Mouse (Mus musculus): ENCODE measurements around the gene Defb45. TPM values are rescaled to one million over a fixed set of nuclear protein-coding genes. Genes with fewer than 3 reads are reported as not detected.

Defb45 gene
- not detected in 2 replicates for polyA plus RNA-seq (2015; fragmentation: Nextera tagmentation; extraction: Ambion mirVana)

DNA sequence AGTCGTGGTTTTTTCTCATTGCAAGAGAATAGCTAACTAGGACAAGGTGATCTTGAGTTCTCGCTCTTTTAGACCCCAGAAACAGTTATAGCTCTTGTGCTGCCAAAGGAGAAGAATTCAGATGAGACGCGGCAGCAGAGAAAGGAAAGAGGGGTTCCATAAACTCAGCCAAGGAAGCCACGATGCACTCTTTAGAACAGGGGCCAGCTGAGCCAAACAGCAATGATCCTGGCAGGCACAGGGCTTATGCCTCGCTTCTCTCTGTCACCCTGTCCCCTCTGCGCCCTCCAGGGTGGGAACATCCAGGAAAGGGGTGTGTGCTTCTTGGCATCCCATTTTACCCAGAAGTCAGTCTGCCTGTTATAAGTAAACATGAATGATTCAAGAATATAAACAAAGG, at the start of gene Defb45:
Gene Defb45, minus strand, starts transcription at position 101 of the 400 bp plus-strand sequence.
- H3K9me3 ChIP-seq (replicated peaks): no peaks in the 10 kb centered on the region
- no peak for ATAC-seq (replicated peaks; ENCODE audit: low FRiP score)
- H3K9ac ChIP-seq: no peak within 1 kb of the TSS
- no peak within 1 kb of the TSS for H3K4me3 ChIP-seq (replicated peaks)
- no peaks in the 10 kb centered on the region for H3K27me3 ChIP-seq
- no peaks in the 10 kb centered on the region for H3K4me1 ChIP-seq
- 64% methylated on average over 7 of the region's 7 CpGs for WGBS
- no peaks in the 10 kb centered on the region for H3K36me3 ChIP-seq
- no peak within 1 kb of the TSS for H3K27ac ChIP-seq
- no peak within 1 kb of the TSS for H3K4me2 ChIP-seq

DNA sequence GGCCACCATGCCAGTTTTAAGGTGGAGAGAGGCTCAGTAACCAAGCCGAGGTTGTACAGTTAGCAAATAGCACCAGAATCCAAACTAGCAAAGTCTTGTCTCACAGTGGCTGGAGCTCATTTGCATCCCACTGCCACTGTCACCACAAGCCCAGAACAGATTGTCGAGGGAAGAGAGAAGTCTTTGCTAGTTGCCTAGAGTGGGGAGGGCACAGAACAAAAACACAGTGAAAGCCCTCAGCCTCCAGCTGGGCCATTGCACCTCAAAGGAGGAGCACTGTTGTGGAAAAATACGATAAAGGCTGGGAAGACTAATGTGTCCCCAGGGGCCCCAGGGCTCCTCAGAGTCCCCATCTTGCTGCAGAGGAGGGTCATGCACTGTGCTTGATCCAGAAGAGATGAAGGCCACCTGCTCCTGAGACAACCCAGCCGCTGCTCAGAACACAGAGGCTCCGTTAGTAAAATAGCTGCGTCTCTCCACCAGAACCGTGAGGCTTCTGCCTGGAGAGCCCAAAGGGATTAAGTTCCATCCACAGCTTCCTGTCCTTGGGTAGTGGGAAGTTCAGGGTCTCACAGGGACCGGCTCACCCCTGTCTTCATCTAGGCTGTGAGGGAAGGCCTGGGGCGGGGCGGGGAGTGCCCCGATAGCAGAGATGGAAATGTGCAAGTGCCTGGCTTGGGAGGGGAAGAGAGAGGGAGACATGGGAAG, 40.4 kb upstream of the Defb45 start:
- H3K4me3 ChIP-seq (replicated peaks): no peak overlapping the region
- ATAC-seq (replicated peaks; ENCODE audit: low FRiP score): peak; percentile 83
- H3K9me3 ChIP-seq (replicated peaks): no peaks in the 10 kb centered on the region
- H3K36me3 ChIP-seq: 0 out of 2 replicates have a peak, but pooled peaks cover 2% of the 10 kb centered on the region
- WGBS: 11% methylated on average over 11 of the region's 11 CpGs
- peak overlapping the region; percentile 97 for H3K27ac ChIP-seq
- H3K27me3 ChIP-seq: no peaks in the 10 kb centered on the region
- no peak overlapping the region for H3K9ac ChIP-seq
- peaks cover 57% of the 10 kb centered on the region for H3K4me1 ChIP-seq
- peak overlapping the region; percentile 24; the same call in 1 of the 2 replicates for H3K4me2 ChIP-seq

DNA sequence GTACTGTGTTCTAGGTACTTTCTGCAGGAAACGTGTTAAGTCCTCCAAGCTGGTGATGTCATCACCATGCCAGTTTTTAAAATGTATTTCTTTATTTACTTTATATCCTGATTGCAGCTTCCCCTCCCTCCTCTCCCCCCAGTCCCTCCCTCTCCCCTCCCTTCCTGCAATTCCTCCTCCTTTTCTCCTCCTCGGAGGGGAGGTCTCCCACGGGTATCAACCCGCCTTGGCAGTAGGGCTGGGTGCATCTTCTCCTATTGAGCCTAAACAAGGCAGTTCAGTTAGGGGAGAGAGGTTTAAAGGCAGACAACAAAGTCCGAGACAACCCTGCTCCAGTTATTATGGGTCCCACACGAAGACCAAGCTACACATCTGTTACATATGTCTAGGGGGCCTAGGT, 39.7 kb upstream of the Defb45 start:
- H3K9me3 ChIP-seq (replicated peaks): no peaks in the 10 kb centered on the region
- no peak for ATAC-seq (replicated peaks; ENCODE audit: low FRiP score)
- H3K36me3 ChIP-seq: 0 out of 2 replicates have a peak, but pooled peaks cover 5% of the 10 kb centered on the region
- H3K9ac ChIP-seq: no peak overlapping the region
- WGBS: 32% methylated on average over 6 of the region's 6 CpGs
- no peak overlapping the region for H3K4me2 ChIP-seq
- H3K27ac ChIP-seq: peak overlapping the region; percentile 97
- H3K4me1 ChIP-seq: peaks cover 62% of the 10 kb centered on the region
- H3K4me3 ChIP-seq (replicated peaks): no peak overlapping the region
- H3K27me3 ChIP-seq: no peaks in the 10 kb centered on the region

DNA sequence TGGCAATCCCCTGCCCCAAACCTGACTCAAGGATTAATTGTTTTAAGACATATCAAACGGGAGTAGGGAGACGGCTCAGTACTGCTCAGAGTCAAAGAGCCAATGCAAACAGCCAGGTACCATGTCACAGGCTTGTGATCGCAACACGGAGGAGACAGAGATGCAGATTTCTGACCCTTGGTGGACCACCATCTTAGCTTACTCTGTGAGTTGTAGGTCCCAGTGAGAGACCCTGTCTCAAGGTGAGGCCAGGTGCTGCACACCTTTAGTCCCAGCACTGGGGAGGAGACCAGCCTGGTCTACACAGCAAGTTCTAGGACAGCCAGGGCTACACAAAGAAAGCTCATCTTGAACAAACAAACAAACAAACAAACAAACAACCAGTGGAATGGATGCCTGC, 38.2 kb upstream of the Defb45 start:
- Histone ChIP-seq H3K27me3 (no peaks in the 10 kb centered on the region), H3K4me1 (peaks cover 77% of the 10 kb centered on the region), H3K4me2 (no peak overlapping the region), H3K27ac (peak overlapping the region; percentile 97), H3K9me3 (replicated peaks) (no peaks in the 10 kb centered on the region), H3K9ac (no peak overlapping the region), H3K4me3 (replicated peaks) (no peak overlapping the region), H3K36me3 (0 out of 2 replicates have a peak, but pooled peaks cover 9% of the 10 kb centered on the region)
- 46% methylated on average over 4 of the region's 4 CpGs for WGBS
- no peak for ATAC-seq (replicated peaks; ENCODE audit: low FRiP score)

DNA sequence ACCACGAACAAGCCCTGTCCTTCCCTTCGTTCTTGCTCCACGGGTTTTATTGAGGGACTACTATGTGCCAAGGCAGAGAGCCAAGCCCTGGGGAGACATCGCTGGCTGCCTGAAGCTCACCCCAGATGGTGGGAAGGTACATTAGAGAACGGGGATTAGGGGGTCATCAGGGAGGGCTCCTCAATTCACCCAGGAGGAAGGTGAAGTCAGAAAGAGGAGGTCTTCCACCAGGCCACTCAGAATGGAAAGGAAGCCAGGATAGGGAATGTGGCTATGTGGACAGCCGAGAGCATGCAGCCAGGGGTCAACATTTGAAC, 37.8 kb upstream of the Defb45 start:
- 49% methylated on average over 6 of the region's 6 CpGs for WGBS
- H3K9ac ChIP-seq: no peak overlapping the region
- ATAC-seq (replicated peaks; ENCODE audit: low FRiP score): no peak

DNA sequence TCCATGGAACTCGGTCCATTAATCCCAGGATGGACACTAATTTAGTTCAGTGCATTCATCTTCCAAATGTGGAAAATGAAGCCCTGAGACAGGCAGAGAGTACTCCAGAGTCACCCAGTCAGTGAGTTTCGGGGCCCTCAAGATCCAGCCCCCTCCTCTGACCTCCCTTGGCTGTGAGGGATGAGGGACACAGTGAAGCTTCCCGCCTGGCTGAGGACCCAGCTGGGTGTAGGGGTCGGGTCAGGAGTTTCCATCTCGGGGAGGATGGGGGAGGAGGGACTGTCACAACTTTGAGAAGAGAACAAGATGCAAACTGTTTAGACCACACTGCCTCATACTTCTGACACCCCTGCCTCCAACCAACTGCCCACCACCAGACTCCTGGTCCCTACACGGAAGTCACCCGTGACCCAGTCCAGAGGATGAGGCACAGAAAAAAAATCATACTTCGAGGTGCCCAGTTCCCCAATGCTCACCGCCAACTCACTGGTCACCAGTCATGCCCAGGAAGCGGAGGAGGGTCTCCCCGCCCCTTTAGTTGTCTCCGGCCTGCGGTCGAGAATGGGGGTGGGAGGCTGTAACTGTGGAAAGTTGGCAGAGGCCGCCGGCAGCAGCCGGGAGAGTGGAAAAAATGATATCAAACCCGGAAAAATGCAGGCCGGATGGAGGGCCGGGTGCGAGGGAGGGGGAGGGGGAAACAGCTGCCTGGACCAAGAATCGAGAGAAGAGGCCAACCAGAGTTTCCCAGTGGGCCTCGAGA, 37.2 kb upstream of the Defb45 start:
- Histone ChIP-seq H3K27ac (peak overlapping the region; percentile 97), H3K4me3 (replicated peaks) (no peak overlapping the region; the same call in 1 of the 2 replicates), H3K4me1 (peaks cover 86% of the 10 kb centered on the region), H3K9me3 (replicated peaks) (no peaks in the 10 kb centered on the region), H3K9ac (no peak overlapping the region), H3K27me3 (no peaks in the 10 kb centered on the region), H3K4me2 (peak overlapping the region; percentile 42), H3K36me3 (peaks cover 11% of the 10 kb centered on the region; the same call in 1 of the 2 replicates)
- peak; percentile 80 for ATAC-seq (replicated peaks; ENCODE audit: low FRiP score)
- WGBS: 22% methylated on average over 23 of the region's 23 CpGs

More for the DNA sequence above, 37.8 kb upstream of the Defb45 start:
- Histone ChIP-seq H3K36me3 (0 out of 2 replicates have a peak, but pooled peaks cover 9% of the 10 kb centered on the region), H3K4me2 (peak overlapping the region; percentile 42), H3K27ac (peak overlapping the region; percentile 97), H3K9me3 (replicated peaks) (no peaks in the 10 kb centered on the region), H3K4me1 (peaks cover 81% of the 10 kb centered on the region), H3K27me3 (no peaks in the 10 kb centered on the region), H3K4me3 (replicated peaks) (no peak overlapping the region)

DNA sequence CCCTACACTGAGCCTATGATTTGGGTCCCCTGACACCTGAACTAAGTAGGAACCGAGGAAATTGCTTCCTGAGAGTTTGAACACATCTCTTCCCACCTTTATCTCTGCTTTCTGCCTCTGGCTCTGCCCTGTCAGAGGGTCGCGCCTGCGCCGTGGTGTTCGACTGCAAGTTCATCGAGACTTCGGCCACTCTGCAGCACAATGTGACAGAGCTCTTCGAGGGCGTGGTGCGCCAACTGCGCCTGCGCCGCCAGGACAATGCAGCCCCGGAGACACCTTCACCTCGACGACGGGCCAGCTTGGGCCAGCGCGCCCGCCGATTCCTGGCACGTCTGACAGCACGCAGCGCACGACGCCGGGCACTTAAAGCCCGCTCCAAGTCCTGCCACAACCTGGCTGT, 35.1 kb upstream of the Defb45 start:
- Histone ChIP-seq H3K36me3 (peaks cover 20% of the 10 kb centered on the region), H3K27me3 (no peaks in the 10 kb centered on the region), H3K4me1 (peaks cover 96% of the 10 kb centered on the region), H3K4me2 (no peak overlapping the region), H3K27ac (peak overlapping the region; percentile 97), H3K9ac (no peak overlapping the region), H3K4me3 (replicated peaks) (no peak overlapping the region), H3K9me3 (replicated peaks) (no peaks in the 10 kb centered on the region)
- ATAC-seq (replicated peaks; ENCODE audit: low FRiP score): no peak
- WGBS: 86% methylated on average over 29 of the region's 29 CpGs

DNA sequence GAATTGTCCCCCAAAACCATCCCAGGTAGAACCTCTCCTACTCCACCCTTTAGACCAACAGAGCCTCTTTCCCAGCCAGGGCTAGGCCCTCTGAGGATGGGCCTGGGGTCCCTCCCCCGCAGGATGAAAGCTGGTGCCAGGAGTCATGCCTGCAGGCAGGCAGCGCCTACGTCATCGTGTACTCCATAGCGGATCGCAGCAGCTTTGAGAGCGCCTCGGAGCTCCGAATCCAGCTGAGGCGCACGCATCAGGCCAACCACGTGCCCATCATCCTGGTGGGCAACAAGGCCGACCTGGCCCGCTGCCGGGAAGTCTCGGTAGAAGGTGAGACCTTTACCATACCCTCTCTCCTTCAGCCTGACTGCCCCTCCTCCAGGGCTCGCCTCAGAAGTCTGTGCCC, 34.1 kb upstream of the Defb45 start:
- Histone ChIP-seq H3K4me1 (peaks cover 96% of the 10 kb centered on the region), H3K4me2 (peak overlapping the region; percentile 20), H3K36me3 (peaks cover 20% of the 10 kb centered on the region), H3K9me3 (replicated peaks) (no peaks in the 10 kb centered on the region), H3K27me3 (peaks cover 5% of the 10 kb centered on the region; the same call in 1 of the 2 replicates), H3K27ac (peak overlapping the region; percentile 74), H3K4me3 (replicated peaks) (no peak overlapping the region), H3K9ac (no peak overlapping the region)
- no peak for ATAC-seq (replicated peaks; ENCODE audit: low FRiP score)
- 40% methylated on average over 17 of the region's 17 CpGs for WGBS

DNA sequence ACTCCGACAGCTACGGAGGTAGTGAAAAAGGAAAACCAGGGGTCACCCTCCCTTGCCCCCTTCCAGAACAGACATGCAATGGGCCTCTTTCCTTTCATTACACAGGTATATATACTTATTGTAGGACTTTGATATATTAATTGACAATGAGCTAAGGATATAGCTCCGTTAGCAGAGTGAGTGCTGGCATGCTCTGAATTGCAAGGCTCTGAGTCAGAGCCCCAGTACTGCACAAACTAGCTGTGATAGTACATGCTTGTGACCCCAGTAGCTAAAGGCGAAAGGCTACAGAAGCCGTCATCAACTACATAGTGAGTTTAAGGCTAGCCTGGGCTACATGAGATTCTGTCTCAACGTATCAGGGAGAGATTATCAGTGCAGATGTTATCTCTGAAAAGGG, 30.7 kb upstream of the Defb45 start:
- Histone ChIP-seq H3K27me3 (peaks cover 22% of the 10 kb centered on the region), H3K9me3 (replicated peaks) (no peaks in the 10 kb centered on the region), H3K4me3 (replicated peaks) (peak overlapping the region; percentile 67), H3K9ac (no peak overlapping the region), H3K36me3 (peaks cover 20% of the 10 kb centered on the region), H3K4me2 (peak overlapping the region; percentile 83), H3K27ac (peak overlapping the region; percentile 19; the same call in 1 of the 2 replicates), H3K4me1 (peaks cover 93% of the 10 kb centered on the region)
- no peak for ATAC-seq (replicated peaks; ENCODE audit: low FRiP score)
- 83% methylated on average over 6 of the region's 6 CpGs for WGBS

DNA sequence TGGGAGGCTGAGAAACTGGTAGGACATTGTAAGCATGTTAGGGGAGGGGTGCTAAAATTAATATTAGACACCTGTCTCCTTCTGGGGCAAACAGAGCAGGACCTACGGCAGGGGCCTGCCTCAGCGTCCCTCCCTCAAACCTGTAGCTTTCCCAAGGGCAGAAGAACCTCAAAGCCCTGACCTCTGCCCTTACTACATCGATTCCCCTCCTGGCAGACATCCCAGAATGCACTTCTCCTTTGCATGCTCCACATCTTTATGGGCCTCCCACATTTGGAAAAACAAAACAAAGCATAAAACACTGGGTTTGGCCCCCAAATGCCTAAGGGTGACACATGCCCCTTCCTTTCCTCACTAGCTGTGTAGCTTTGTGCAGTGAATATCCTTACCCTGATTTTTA, 30.0 kb upstream of the Defb45 start:
- H3K4me1 ChIP-seq: peaks cover 86% of the 10 kb centered on the region
- 25% methylated on average over 3 of the region's 3 CpGs for WGBS
- peak overlapping the region; percentile 67 for H3K4me3 ChIP-seq (replicated peaks)
- peaks cover 15% of the 10 kb centered on the region for H3K36me3 ChIP-seq
- peak overlapping the region; percentile 84 for H3K27ac ChIP-seq
- no peak overlapping the region for H3K9ac ChIP-seq
- H3K4me2 ChIP-seq: peak overlapping the region; percentile 83
- H3K9me3 ChIP-seq (replicated peaks): no peaks in the 10 kb centered on the region
- H3K27me3 ChIP-seq: peaks cover 22% of the 10 kb centered on the region
- no peak for ATAC-seq (replicated peaks; ENCODE audit: low FRiP score)

DNA sequence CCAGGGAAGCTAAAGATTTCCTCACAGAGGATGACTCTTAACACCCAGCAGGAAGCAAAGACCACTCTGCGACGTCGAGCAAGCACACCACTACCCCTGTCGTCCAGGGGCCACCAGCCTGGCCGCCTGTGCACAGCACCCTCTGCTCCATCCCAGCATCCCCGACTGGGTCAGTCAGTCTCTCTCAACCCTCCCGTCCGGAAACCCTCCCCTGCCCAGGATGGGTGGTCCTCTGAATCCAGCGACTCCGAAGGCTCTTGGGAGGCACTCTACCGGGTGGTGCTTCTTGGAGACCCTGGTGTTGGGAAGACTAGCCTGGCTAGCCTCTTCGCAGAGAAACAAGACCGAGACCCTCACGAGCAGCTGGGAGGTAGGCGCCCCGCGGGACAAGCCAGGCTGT, 28.9 kb upstream of the Defb45 start:
- Histone ChIP-seq H3K4me3 (replicated peaks) (peak overlapping the region; percentile 67), H3K36me3 (peaks cover 11% of the 10 kb centered on the region), H3K4me1 (peaks cover 77% of the 10 kb centered on the region), H3K4me2 (peak overlapping the region; percentile 83), H3K27me3 (peaks cover 22% of the 10 kb centered on the region), H3K27ac (peak overlapping the region; percentile 84), H3K9ac (peak overlapping the region; percentile 68), H3K9me3 (replicated peaks) (no peaks in the 10 kb centered on the region)
- 32% methylated on average over 17 of the region's 17 CpGs for WGBS
- no peak for ATAC-seq (replicated peaks; ENCODE audit: low FRiP score)

All from kidney, embryonic 15.5 days (tissue).